Mouse (Mus musculus) mouse trophoblast stem cell (cell line): ENCODE data around the gene Sema6c.
"Not testable (repeated sequence)": the region's sequence is repeated elsewhere in the genome, so short reads cannot be mapped to it uniquely, and the experiment has no call there.

Source experiments
- in situ Hi-C, 2 experiments: fragments of 300-500 bp; cut with MseI, MboI; formaldehyde crosslinking; loops; 2 replicates in 1 of 2; 3 replicates in 1 of 2; pipeline ENCODE4 v1.15.1; 2025

Sema6c gene

GRCm38 (mm10) chr3:95159987-95160963 lies at the start of gene Sema6c:
Sema6c (plus strand) TSS chr3:95160457.
- in situ Hi-C loops = no loop called here

- in situ Hi-C loops = no loop called here
Measured at GRCm38 (mm10) chr3:95110911-95111726, 49.1 kb upstream of the Sema6c start, which contains the start of gene Vps72. Vps72 (plus strand) TSS chr3:95111022.

- in situ Hi-C loops = no loop called here
Measured at GRCm38 (mm10) chr3:95112760-95113159, 47.5 kb upstream of the Sema6c start.

GRCm38 (mm10) chr3:95117751-95118150 lies 42.5 kb upstream of the Sema6c start:
- in situ Hi-C loops = no loop called here

GRCm38 (mm10) chr3:95121580-95121979 lies 38.7 kb upstream of the Sema6c start:
- in situ Hi-C loops = no loop called here

- in situ Hi-C loops = no loop called here
Measured at GRCm38 (mm10) chr3:95124246-95124645, 36.0 kb upstream of the Sema6c start, which contains the start of gene Tmod4. Tmod4 (plus strand) TSS chr3:95124476.

GRCm38 (mm10) chr3:95124972-95125371 lies 35.3 kb upstream of the Sema6c start:
- in situ Hi-C loops = no loop called here

- in situ Hi-C loops = no loop called here
Measured at GRCm38 (mm10) chr3:95129226-95129651, 31.0 kb upstream of the Sema6c start.

GRCm38 (mm10) chr3:95130081-95130480 lies 30.2 kb upstream of the Sema6c start:
- in situ Hi-C loops = no loop called here

- in situ Hi-C loops = not testable (repeated sequence)
Measured at GRCm38 (mm10) chr3:95132389-95132788, 27.9 kb upstream of the Sema6c start.

GRCm38 (mm10) chr3:95133176-95133575 lies 27.1 kb upstream of the Sema6c start:
- in situ Hi-C loops = no loop called here

- in situ Hi-C loops = no loop called here
Measured at GRCm38 (mm10) chr3:95133680-95134101, 26.6 kb upstream of the Sema6c start, which contains the start of the genes Scnm1 and Lysmd1. Scnm1 (minus strand) TSS chr3:95134011. Lysmd1 (plus strand) TSS chr3:95134088.

- in situ Hi-C loops = not testable (repeated sequence)
Measured at GRCm38 (mm10) chr3:95134133-95134532, 26.1 kb upstream of the Sema6c start.

GRCm38 (mm10) chr3:95135023-95135422 lies 25.2 kb upstream of the Sema6c start:
- in situ Hi-C loops = no loop called here

- in situ Hi-C loops = no loop called here
Measured at GRCm38 (mm10) chr3:95135433-95136052, 24.7 kb upstream of the Sema6c start.

- in situ Hi-C loops = no loop called here
Measured at GRCm38 (mm10) chr3:95136336-95136735, 23.9 kb upstream of the Sema6c start.

- in situ Hi-C loops = no loop called here
Measured at GRCm38 (mm10) chr3:95139586-95140288, 20.5 kb upstream of the Sema6c start.

- in situ Hi-C loops = no loop called here
Measured at GRCm38 (mm10) chr3:95140289-95140595, 20.0 kb upstream of the Sema6c start.

GRCm38 (mm10) chr3:95140795-95141194 lies 19.5 kb upstream of the Sema6c start:
- in situ Hi-C loops = no loop called here

GRCm38 (mm10) chr3:95141474-95141873 lies 18.8 kb upstream of the Sema6c start:
- in situ Hi-C loops = no loop called here
